Mouse (Mus musculus) MEL (cell line): ENCODE data around the gene Kat7. TPM values are rescaled to one million over a fixed set of nuclear protein-coding genes. Genes with fewer than 3 reads are reported as not detected.

ENCODE experiments used
- DNase-seq: peaks from one replicate; pipeline ENCODE4 v3.0.0; 2011; ENCODE audit warnings: low read depth, low spot score
- H3K27ac ChIP-seq: 2 replicates; pipeline ENCODE4 v1.5.1; 2012; ENCODE audit warnings: low read depth, mild to moderate bottlenecking, control low read depth, low read length, moderate library complexity; ENCODE audit not compliant: control insufficient read depth
- H3K27me3 ChIP-seq, 2 experiments: fragments of 150-350 bp in 1 of 2; sonication (generic) in 1 of 2; 2 replicates each; pipeline ENCODE4 v1.6.1; 2012; ENCODE audit warnings: low read length in 2 of 2, mild to moderate bottlenecking in 2 of 2, improper control_type of control experiment in 1 of 2, moderate library complexity in 1 of 2; ENCODE audit not compliant: insufficient read depth in 2 of 2, control insufficient read depth in 1 of 2
- H3K36me3 ChIP-seq, 2 experiments: 2 replicates each; pipeline ENCODE4 v1.6.1; 2012 to 2014; ENCODE audit warnings: low read length in 2 of 2, improper control_type of control experiment in 1 of 2, inconsistent platforms in 1 of 2, mild to moderate bottlenecking in 1 of 2; ENCODE audit not compliant: insufficient read depth in 2 of 2, control insufficient read depth in 1 of 2
- H3K4me1 ChIP-seq, 2 experiments: fragments of 150-350 bp in 1 of 2; sonication (generic) in 1 of 2; 2 replicates each; pipeline ENCODE4 v1.6.1; 2012; ENCODE audit warnings: low read length in 2 of 2, improper control_type of control experiment in 1 of 2, mild to moderate bottlenecking in 1 of 2; ENCODE audit not compliant: insufficient read depth in 2 of 2, control insufficient read depth in 1 of 2
- H3K4me3 ChIP-seq, 2 experiments: fragments of 150-350 bp in 1 of 2; sonication (generic) in 1 of 2; 2 replicates each; pipeline ENCODE4 v1.5.1; 2012; ENCODE audit warnings: low read depth in 2 of 2, low read length in 2 of 2, mild to moderate bottlenecking in 2 of 2, moderate library complexity in 2 of 2, control low read depth in 1 of 2, improper control_type of control experiment in 1 of 2; ENCODE audit not compliant: control insufficient read depth in 1 of 2, insufficient read depth in 1 of 2
- H3K79me2 ChIP-seq: 2 replicates; pipeline ENCODE4 v1.6.1; 2012; ENCODE audit warnings: mild to moderate bottlenecking, low read length, moderate library complexity; ENCODE audit not compliant: control insufficient read depth, poor library complexity, insufficient read depth
- H3K9ac ChIP-seq: 2 replicates; pipeline ENCODE4 v1.6.1; 2012; ENCODE audit warnings: low read depth, mild to moderate bottlenecking, control low read depth, low read length, moderate library complexity; ENCODE audit not compliant: control insufficient read depth, poor library complexity, severe bottlenecking
- H3K9me3 ChIP-seq: fragments of 150-350 bp; sonication (generic); replicated peaks from 2 replicates; pipeline ENCODE4 v1.6.1; 2012; ENCODE audit warnings: mild to moderate bottlenecking, low read length, improper control_type of control experiment, moderate library complexity; ENCODE audit not compliant: insufficient read depth
- CHD1 ChIP-seq: IDR thresholded peaks from 2 replicates; pipeline ENCODE4 v1.6.1; 2012; ENCODE audit warnings: low read depth, mild to moderate bottlenecking, inconsistent platforms, low read length, improper control_type of control experiment
- EP300 ChIP-seq, 2 experiments: IDR thresholded peaks; 2 replicates each; pipeline ENCODE4 v1.6.1; 2011; ENCODE audit warnings: improper control_type of control experiment in 2 of 2, low read length in 2 of 2, low read depth in 1 of 2, mild to moderate bottlenecking in 1 of 2
- GABPA ChIP-seq: IDR thresholded peaks from 2 replicates; pipeline ENCODE4 v1.6.1; 2012; ENCODE audit warnings: low read depth, mild to moderate bottlenecking, inconsistent platforms, low read length, improper control_type of control experiment, moderate library complexity
- GATA1 ChIP-seq: IDR thresholded peaks from 2 replicates; pipeline ENCODE4 v1.6.1; 2011; ENCODE audit warnings: low read depth, low read length, improper control_type of control experiment
- JUND ChIP-seq: IDR thresholded peaks from 2 replicates; pipeline ENCODE4 v1.6.1; 2011; ENCODE audit warnings: low read depth, mild to moderate bottlenecking, improper control_type of control experiment, low read length
- KAT2A ChIP-seq: conservative IDR thresholded peaks from 2 replicates; pipeline ENCODE4 v1.6.1; 2012; ENCODE audit warnings: low read depth, low read length, improper control_type of control experiment, inconsistent platforms
- MAFK ChIP-seq: IDR thresholded peaks from 2 replicates; pipeline ENCODE4 v1.6.1; 2011; ENCODE audit warnings: low read depth, mild to moderate bottlenecking, low read length, improper control_type of control experiment, borderline replicate concordance
- MAX ChIP-seq: IDR thresholded peaks from 2 replicates; pipeline ENCODE4 v1.6.1; 2011; ENCODE audit warnings: low read length, improper control_type of control experiment
- MEF2A ChIP-seq: IDR thresholded peaks from 2 replicates; pipeline ENCODE4 v1.6.1; 2014; ENCODE audit warnings: low read depth, mild to moderate bottlenecking, inconsistent platforms, low read length, improper control_type of control experiment; ENCODE audit not compliant: poor library complexity, insufficient replicate concordance, severe bottlenecking; ENCODE audit errors: extremely low read depth
- MYB ChIP-seq: IDR thresholded peaks from 2 replicates; pipeline ENCODE4 v1.6.1; 2011; ENCODE audit warnings: mild to moderate bottlenecking, low read depth, low read length, improper control_type of control experiment
- NELFE ChIP-seq: IDR thresholded peaks from 2 replicates; pipeline ENCODE4 v1.6.1; 2011; ENCODE audit warnings: low read depth, low read length, improper control_type of control experiment
- POLR2A ChIP-seq, 2 experiments: IDR thresholded peaks; 2 replicates each; pipeline ENCODE4 v1.6.1; 2011 to 2012; ENCODE audit warnings: low read length in 2 of 2, mild to moderate bottlenecking in 2 of 2, control low read depth in 1 of 2, improper control_type of control experiment in 1 of 2, low read depth in 1 of 2, moderate library complexity in 1 of 2; ENCODE audit not compliant: control insufficient read depth in 1 of 2, insufficient read depth in 1 of 2, poor library complexity in 1 of 2
- POLR2AphosphoS2 ChIP-seq: IDR thresholded peaks from 2 replicates; pipeline ENCODE4 v1.6.1; 2011; ENCODE audit warnings: low read length, improper control_type of control experiment
- POLR2AphosphoS5 ChIP-seq: IDR thresholded peaks from 2 replicates; pipeline ENCODE4 v1.6.1; 2012; ENCODE audit warnings: low read depth, borderline replicate concordance, mild to moderate bottlenecking, inconsistent platforms, low read length, moderate library complexity, mixed read lengths
- RAD21 ChIP-seq: IDR thresholded peaks from 2 replicates; pipeline ENCODE4 v1.6.1; 2011; ENCODE audit warnings: mild to moderate bottlenecking, low read depth, low read length, improper control_type of control experiment
- TBP ChIP-seq: IDR thresholded peaks from 2 replicates; pipeline ENCODE4 v1.8.0; 2011; ENCODE audit warnings: low read depth, low read length, improper control_type of control experiment
- TCF12 ChIP-seq: IDR thresholded peaks from 2 replicates; pipeline ENCODE4 v1.6.1; 2014; ENCODE audit warnings: low read depth, mild to moderate bottlenecking, inconsistent platforms, low read length, improper control_type of control experiment, moderate library complexity
- UBTF ChIP-seq: IDR thresholded peaks from 2 replicates; pipeline ENCODE4 v1.6.1; 2012; ENCODE audit warnings: low read depth, mild to moderate bottlenecking, inconsistent platforms, low read length, improper control_type of control experiment, moderate library complexity, borderline replicate concordance; ENCODE audit not compliant: insufficient read depth
- USF2 ChIP-seq, 2 experiments: IDR thresholded peaks; 2 replicates each; pipeline ENCODE4 v1.6.1; 2011 to 2012; ENCODE audit warnings: improper control_type of control experiment in 2 of 2, low read length in 2 of 2, borderline replicate concordance in 1 of 2, inconsistent platforms in 1 of 2, low read depth in 1 of 2, mild to moderate bottlenecking in 1 of 2; ENCODE audit not compliant: insufficient read depth in 1 of 2
- ZMIZ1 ChIP-seq: IDR thresholded peaks from 2 replicates; pipeline ENCODE4 v1.6.1; 2012; ENCODE audit warnings: low read depth, mild to moderate bottlenecking, inconsistent platforms, low read length, improper control_type of control experiment, moderate library complexity
- polyA plus RNA-seq, 2 experiments: library from polyadenylated mRNA; stranded (reverse) in 1 of 2; unstranded in 1 of 2; fragments of >175 nt in 1 of 2; fragments of >200 nt in 1 of 2; gene quantifications; 2 replicates each; pipeline versions ENCODE4 v1.2.1 to v1.2.4; 2012; ENCODE audit warnings: low replicate concordance in 2 of 2, low read depth in 1 of 2; ENCODE audit not compliant: insufficient read length in 2 of 2, insufficient read depth in 1 of 2, missing spikeins in 1 of 2
- total RNA-seq: library from RNA; depleted of rRNA; stranded (reverse); fragments of 300-350 nt; gene quantifications from 2 replicates; pipeline ENCODE4 v1.2.3, GENCODE M21; 2012

Kat7 gene
- total and polyA plus RNA-seq, 3 experiments: 81.4 to 100 (median 95.4) TPM

- TF ChIP-seq EP300 (IDR thresholded peaks at IDR 0.05; ENCODE audit: low read depth in 1 of 2, low read length in 2 of 2) (peak; percentile 94 to 96), POLR2A (IDR thresholded peaks at IDR 0.05; ENCODE audit: control insufficient read depth in 1 of 2, insufficient read depth in 1 of 2, low read depth in 1 of 2, low read length in 2 of 2, poor library complexity in 1 of 2) (no peak; a peak in 2 of 4 replicates), KAT2A (peak; percentile 40; the same call in 1 of the 2 replicates), POLR2AphosphoS2 (peak; percentile 93), GABPA (peak; percentile 55), RAD21 (no peak; the same call in 1 of the 2 replicates), MAX (peak; percentile 92), TBP (peak; percentile 56; the same call in 1 of the 2 replicates), CHD1 (no peak)
- TF ChIP-seq, all 39 proteins: peak for 33
Measured at GRCm38 (mm10) chr11:95356469-95357273, 46.6 kb upstream of the Kat7 start (continued).

GRCm38 (mm10) chr11:95356039-95356438, 46.0 kb upstream of the Kat7 start:
- H3K27ac ChIP-seq: peak overlapping the region; percentile 93
- no peaks in the 10 kb centered on the region for H3K27me3 ChIP-seq
- H3K4me1 ChIP-seq: peaks cover 43 to 55% of the 10 kb centered on the region in 2 experiments
- peak overlapping the region; percentile 10 for H3K9ac ChIP-seq
- H3K4me3 ChIP-seq: no peak overlapping the region
- TF ChIP-seq TCF12 (no peak), USF2 (IDR thresholded peaks at IDR 0.05; ENCODE audit: borderline replicate concordance in 1 of 2, insufficient read depth in 1 of 2, low read depth in 1 of 2, low read length in 2 of 2) (no peak), JUND (0 out of 2 replicates have a peak, but pooled peaks have one; percentile 10), CHD1 (0 out of 2 replicates have a peak, but pooled peaks have one; percentile 42)
- no peaks in the 10 kb centered on the region for H3K9me3 ChIP-seq
- H3K79me2 ChIP-seq: no peaks in the 10 kb centered on the region
- no peak for DNase-seq
- peaks cover 11 to 52% of the 10 kb centered on the region in 2 experiments; a peak in 3 of 4 replicates for H3K36me3 ChIP-seq

GRCm38 (mm10) chr11:95355661-95356011, 45.6 kb upstream of the Kat7 start:
- H3K79me2 ChIP-seq: no peaks in the 10 kb centered on the region
- H3K9ac ChIP-seq: peak overlapping the region; percentile 10; the same call in 1 of the 2 replicates
- 0 out of 2 replicates have a peak, but pooled peaks have one; percentile 2 for TF ChIP-seq MEF2A
- no peak for TF ChIP-seq RAD21
- TF ChIP-seq MYB: no peak
- no peak for TF ChIP-seq UBTF
- TF ChIP-seq POLR2AphosphoS5: no peak; the same call in 1 of the 2 replicates
- no peak for TF ChIP-seq ZMIZ1
- no peak for TF ChIP-seq POLR2AphosphoS2
- no peak for TF ChIP-seq EP300 (IDR thresholded peaks at IDR 0.05; ENCODE audit: low read depth in 1 of 2, low read length in 2 of 2)
- no peak for TF ChIP-seq NELFE
- no peak; the same call in 1 of the 2 replicates for TF ChIP-seq MAX
- no peak for TF ChIP-seq TBP
- TF ChIP-seq USF2 (IDR thresholded peaks at IDR 0.05; ENCODE audit: borderline replicate concordance in 1 of 2, insufficient read depth in 1 of 2, low read depth in 1 of 2, low read length in 2 of 2): no peak
- TF ChIP-seq GATA1: no peak
- TF ChIP-seq TCF12: 0 out of 2 replicates have a peak, but pooled peaks have one; percentile 32
- TF ChIP-seq MAFK: no peak
- no peak for DNase-seq
- no peaks in the 10 kb centered on the region for H3K9me3 ChIP-seq
- no peak overlapping the region for H3K4me3 ChIP-seq
- no peaks in the 10 kb centered on the region for H3K27me3 ChIP-seq
- H3K4me1 ChIP-seq: peaks cover 43 to 55% of the 10 kb centered on the region in 2 experiments
- H3K27ac ChIP-seq: peak overlapping the region; percentile 93
- peaks cover 11 to 52% of the 10 kb centered on the region in 2 experiments; a peak in 3 of 4 replicates for H3K36me3 ChIP-seq
